Mouse (Mus musculus) T-helper 17 cell (primary cell): ENCODE data around the gene Gm6657.

ENCODE experiments used
- in situ Hi-C, 2 experiments: fragments of 300-600 bp; cut with MboI, MseI; formaldehyde crosslinking; loops; 1 replicate in 1 of 2; 2 replicates in 1 of 2; pipeline ENCODE4 v1.15.1; 2025; ENCODE audit warnings: high pct_unique_total_duplicates in 2 of 2

Gene Gm6657

DNA sequence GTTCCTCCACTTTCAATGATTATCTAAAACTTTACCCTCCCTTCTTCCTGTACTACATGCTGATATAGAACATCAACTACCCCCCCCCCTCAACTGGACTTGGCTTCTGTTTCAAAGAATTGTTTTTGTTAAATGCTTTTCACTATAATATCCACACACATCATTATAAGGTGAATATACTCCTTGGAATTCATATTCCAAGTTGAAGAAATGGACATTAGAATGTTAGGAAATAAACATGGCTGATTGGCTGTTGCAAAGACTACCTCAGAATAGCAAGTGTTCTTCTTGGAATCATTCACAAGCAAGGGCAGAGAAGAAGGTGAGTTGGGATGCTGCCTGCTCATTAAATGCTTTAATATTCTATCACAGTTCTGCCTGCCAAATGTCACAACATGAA is at the start of gene Gm6657:
Gene Gm6657 (plus strand): TSS at position 301 of the 400 bp plus-strand sequence.
- in situ Hi-C loops, result no loop called here

DNA sequence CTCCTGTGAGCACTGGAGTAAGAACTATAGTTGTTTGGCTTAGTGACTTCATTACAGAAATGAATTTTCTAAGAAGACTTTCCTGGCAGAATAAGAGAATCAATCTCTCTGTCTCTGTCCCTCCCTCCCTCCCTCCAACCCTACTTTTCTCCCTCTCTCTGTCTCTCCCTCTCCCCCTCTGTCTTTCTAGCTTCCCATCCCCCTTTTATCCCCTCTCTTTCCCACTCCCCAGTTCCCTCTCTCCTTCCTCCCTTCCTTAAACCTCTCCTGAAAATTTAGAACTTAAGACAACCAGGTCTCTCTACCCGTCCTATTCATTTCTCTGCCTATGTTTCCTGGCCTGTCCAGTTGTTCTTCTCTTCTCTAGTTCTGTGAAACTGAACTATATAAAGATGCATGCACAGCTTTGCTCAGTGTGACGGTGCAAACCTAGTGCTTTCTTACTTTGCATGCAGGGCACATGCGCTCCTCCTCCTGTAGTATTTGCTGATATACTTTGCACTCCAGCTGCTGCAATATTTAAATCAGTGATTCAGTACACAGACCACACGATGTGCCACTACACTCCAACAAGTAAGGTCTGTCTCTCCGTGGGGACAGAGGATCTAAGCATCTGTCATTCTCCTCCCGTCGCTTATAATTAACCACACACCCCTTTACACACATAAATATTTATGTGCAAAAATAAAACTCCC is 40.6 kb upstream of the Gm6657 start:
- in situ Hi-C loops, result no loop called here

- in situ Hi-C loops, result no loop called here
Observed at GRCm38 (mm10) chr12:78170178-78170577, 23.9 kb upstream of the Gm6657 start.

- in situ Hi-C loops, result no loop called here
Observed at GRCm38 (mm10) chr12:78173945-78174344, 20.1 kb upstream of the Gm6657 start.

- in situ Hi-C loops, result no loop called here
Observed at GRCm38 (mm10) chr12:78174671-78175070, 19.4 kb upstream of the Gm6657 start.

DNA sequence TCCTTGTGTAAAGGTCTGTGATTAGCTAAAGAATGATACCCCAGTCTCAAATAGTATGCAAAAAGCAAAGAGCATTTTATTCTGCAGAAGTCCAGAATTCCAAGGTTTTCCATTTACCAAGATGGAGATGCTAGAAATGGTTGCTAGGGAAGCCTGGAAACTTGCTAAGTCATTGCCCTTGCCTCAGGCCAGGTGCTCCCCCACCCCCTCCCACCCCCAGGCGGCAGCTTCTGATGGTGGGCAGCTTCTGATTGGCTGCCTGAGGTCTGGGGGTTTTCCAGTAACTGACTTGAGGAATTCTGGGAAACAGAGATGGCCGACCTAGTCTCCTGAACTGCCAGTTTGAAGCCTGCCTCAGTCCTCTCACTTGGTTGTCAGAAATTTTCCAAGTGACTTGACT is 12.6 kb upstream of the Gm6657 start:
- in situ Hi-C loops, result no loop called here

DNA sequence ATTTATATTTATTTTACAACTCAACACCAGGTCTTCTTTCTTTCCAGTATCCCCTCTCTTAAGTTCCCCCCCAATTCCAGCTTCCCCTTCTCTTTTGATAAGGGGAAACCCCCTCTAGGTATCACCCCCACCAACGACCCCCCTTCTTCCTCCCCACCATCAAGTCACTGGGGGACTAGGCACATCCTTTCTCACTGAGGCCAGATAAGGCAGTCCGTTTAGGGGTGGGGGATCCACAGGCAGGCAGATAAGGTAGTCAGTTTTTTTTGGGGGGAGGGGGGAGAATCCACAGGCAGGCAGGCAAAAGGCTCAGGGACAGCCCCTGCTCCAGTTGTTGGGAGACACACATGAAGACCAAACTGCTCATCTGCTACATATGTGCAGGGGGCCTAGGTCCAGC is 1.3 kb downstream of the Gm6657 start:
- in situ Hi-C loops, result no loop called here

DNA sequence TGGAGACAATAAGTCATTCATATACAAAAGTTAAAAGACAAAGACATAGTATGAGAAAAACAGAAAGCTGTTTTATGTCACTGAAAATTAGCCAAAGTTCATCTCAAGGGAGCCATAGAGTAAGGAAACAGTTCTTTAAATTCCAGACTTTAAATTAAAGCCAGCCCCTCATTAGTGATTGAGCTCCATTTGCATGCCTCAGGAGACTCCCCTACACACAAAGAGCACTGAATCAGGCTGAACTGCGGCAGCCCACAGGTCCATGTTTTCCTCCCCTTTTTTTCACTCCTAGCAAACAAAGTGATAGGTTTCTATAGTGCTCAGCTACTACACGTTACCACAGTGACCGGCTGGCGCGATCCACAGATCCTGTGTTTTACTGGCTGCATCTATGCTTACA is 9.6 kb downstream of the Gm6657 start:
- in situ Hi-C loops, result loop anchor here (10.0 to 25.0 kb wide), 2 partner anchors 331 to 884 kb away; partner anchors contain the start of gene Pigh (in 1 of the 2)

DNA sequence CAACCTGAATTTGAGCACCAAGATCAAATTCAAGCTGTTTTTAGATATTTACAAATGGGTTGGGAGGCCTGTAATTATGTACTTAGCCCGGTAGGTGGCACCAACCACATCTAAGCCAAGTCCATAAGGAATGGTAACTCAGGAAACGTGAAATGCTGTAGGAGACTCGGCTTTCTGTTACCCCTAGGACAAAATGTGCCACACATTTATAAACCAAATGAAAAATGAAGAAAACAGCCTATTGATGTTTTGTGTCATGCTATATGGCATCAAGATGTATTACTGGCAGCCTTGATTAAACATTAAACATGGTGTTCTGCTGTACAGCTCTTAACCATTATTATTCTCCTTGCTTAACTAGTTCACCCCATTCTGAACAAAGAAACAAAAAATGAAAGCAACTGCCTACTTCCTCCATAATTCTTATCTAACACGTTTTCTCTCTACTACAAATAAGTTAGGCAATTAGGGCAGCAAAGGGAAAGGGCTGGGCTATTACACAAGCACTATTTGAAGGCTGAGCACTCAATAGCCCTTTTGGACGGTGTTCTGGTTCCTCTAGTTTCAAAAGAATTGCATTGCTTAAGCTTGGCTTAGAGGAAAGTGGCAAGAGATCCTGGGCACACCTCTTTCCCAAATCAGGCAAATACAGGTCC is 12.0 kb downstream of the Gm6657 start:
- in situ Hi-C loops, result loop anchor here (10.0 to 25.0 kb wide), 2 partner anchors 329 to 881 kb away; partner anchors contain the start of gene Pigh (in 1 of the 2)

GRCm38 (mm10) chr12:78206571-78206960 is 12.5 kb downstream of the Gm6657 start:
- in situ Hi-C loops, result loop anchor here (10.0 to 25.0 kb wide), 2 partner anchors 328 to 881 kb away; partner anchors contain the start of gene Pigh (in 1 of the 2)

DNA sequence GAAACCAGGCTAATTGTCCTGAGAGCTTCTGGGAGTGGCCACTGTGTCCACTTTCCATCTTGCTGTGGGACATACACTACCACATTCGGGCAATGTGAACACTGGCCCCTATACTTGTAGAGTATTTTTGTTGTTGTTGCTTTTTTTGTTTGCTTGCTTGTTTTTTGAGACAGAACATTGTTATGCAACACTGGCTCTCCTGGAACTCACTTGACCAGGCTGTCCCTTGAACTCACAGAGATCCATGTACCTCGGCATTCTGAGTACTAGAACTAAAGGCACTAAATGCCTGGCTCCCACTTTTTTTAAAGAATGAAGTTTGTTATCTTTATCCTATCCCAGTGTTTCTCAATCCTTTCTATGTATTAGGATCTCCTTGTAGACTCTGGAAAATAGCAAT is 15.8 kb downstream of the Gm6657 start:
- in situ Hi-C loops, result loop anchor here (10.0 to 25.0 kb wide), 2 partner anchors 325 to 877 kb away; partner anchors contain the start of gene Pigh (in 1 of the 2)

- in situ Hi-C loops, result loop anchor here in 1 of 2 experiments (25.0 kb wide), 1 partner anchor 872 kb away; the partner anchor contains the start of gene Pigh
Observed at GRCm38 (mm10) chr12:78215490-78215889, 21.4 kb downstream of the Gm6657 start.

- in situ Hi-C loops, result loop anchor here in 1 of 2 experiments (25.0 kb wide), 1 partner anchor 868 kb away; the partner anchor contains the start of gene Pigh
Observed at GRCm38 (mm10) chr12:78219191-78219825, 25.3 kb downstream of the Gm6657 start.

DNA sequence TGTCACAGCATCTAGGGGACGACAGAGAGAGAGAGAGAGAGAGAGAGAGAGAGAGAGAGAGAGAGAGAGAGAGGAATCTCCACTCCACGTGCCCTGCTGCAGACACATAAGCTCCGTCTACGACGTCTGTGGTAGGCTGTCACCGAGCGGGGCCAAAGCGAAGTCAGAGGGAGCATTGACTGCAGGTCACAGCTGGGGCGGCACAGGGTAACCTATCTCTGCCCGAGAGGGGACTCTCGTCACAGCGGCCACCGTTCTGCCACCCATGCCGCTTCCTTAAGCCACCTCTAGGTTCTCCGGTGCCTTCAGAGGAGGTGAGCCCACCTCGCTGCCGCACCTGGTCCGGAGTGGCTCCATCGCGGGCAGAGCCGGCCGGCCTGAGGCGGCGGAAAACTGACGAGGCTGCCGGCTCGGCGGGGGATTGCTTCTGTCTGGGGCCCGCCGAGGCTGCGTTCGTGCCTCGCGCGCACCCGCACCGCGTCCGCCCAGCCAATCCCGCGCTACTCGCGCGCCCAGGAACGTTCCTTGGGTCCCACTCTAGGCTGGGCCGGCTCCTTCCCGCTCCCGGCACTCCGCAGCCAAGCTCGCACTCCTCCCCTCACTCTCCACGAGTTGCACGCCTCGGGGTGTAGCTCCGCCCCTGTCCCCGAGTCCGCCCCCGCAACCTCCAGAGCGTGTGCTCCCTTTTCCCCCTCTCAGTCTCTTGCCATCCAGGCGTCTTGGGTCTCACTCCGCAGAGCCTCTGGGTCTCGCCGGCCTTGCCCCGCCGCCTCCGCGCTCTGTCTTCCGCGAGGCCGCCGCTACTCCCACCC is 31.9 kb downstream of the Gm6657 start, which contains the start of gene Gphn:
Gene Gphn (plus strand): TSS at position 673 of the 812 bp plus-strand sequence.
- in situ Hi-C loops, result loop anchor here (5.0 to 25.0 kb wide), 4 partner anchors 521 to 1189 kb away; partner anchors contain the start of genes Atp6v1d (in 1 of the 2), Eif2s1 (in 1 of the 2) and Mpp5 (in 1 of the 2)

- in situ Hi-C loops, result loop anchor here (5.0 to 25.0 kb wide), 4 partner anchors 521 to 1189 kb away; partner anchors contain the start of genes Atp6v1d (in 1 of the 2), Eif2s1 (in 1 of the 2) and Mpp5 (in 1 of the 2)
Observed at GRCm38 (mm10) chr12:78226519-78226875, 32.5 kb downstream of the Gm6657 start.

GRCm38 (mm10) chr12:78227021-78227932 is 33.2 kb downstream of the Gm6657 start:
- in situ Hi-C loops, result loop anchor here (5.0 to 25.0 kb wide), 4 partner anchors 520 to 1190 kb away; partner anchors contain the start of genes Atp6v1d (in 1 of the 2), Eif2s1 (in 1 of the 2) and Mpp5 (in 1 of the 2)

GRCm38 (mm10) chr12:78228139-78228538 is 34.1 kb downstream of the Gm6657 start:
- in situ Hi-C loops, result loop anchor here (5.0 to 25.0 kb wide), 4 partner anchors 519 to 1191 kb away; partner anchors contain the start of genes Atp6v1d (in 1 of the 2), Eif2s1 (in 1 of the 2) and Mpp5 (in 1 of the 2)

DNA sequence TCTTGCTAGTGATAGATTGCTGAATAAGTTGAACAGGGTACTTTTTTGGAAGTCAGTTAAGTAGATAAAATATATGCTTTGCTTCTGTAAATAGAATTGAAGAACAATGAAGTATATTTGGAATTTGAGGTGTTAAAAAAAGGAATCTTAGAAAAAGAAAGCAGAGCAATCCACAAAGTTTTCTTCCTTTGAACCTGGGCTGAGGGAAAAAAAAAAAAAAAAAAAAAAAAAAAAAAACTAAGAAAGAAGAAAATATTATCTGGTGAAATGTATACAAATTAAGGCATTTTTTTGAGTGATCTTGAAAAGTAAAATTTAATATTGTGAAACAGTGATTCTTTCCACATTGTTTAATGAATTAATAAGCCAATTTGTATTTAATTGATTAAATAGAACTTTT is 38.5 kb downstream of the Gm6657 start:
- in situ Hi-C loops, result loop anchor here in 1 of 2 experiments (25.0 kb wide), 2 partner anchors 630 to 1195 kb away; partner anchors contain the start of genes Atp6v1d and Eif2s1

GRCm38 (mm10) chr12:78248366-78248765 is 54.3 kb downstream of the Gm6657 start:
- in situ Hi-C loops, result loop anchor here in 1 of 2 experiments (25.0 kb wide), 2 partner anchors 614 to 1211 kb away; partner anchors contain the start of genes Atp6v1d and Eif2s1
